Mouse (Mus musculus): ENCODE results near the gene Rab26.

- TF ChIP-seq CTCF (IDR thresholded peaks at IDR 0.05; ENCODE audit: low read depth) = no peak
- no peak for TF ChIP-seq EP300 (optimal IDR thresholded peaks at IDR 0.05)
Measured at GRCm38 (mm10) chr17:24514270-24515257, 19.4 kb downstream of the Rab26 start.

Measured in stomach, postnatal 0 days (tissue).